Mouse (Mus musculus) frontal cortex, postnatal 14 days (tissue): ENCODE measurements around the gene Olfr944.

Experiments
- DNase-seq, 2 experiments: peaks; one replicate each; pipeline ENCODE4 v3.0.0; 2022; ENCODE audit warnings: low spot score in 2 of 2

The Olfr944 gene

GRCm38 (mm10) chr9:39201620-39202019 lies at the start of gene Olfr944:
Olfr944 (plus strand) TSS chr9:39201920.
- no peak for DNase-seq

GRCm38 (mm10) chr9:39152401-39152800 lies 49.3 kb upstream of the Olfr944 start:
- no peak for DNase-seq

GRCm38 (mm10) chr9:39166004-39166403 lies 35.7 kb upstream of the Olfr944 start, which contains the start of gene Olfr943:
Olfr943 (plus strand) TSS chr9:39166304.
- no peak for DNase-seq

GRCm38 (mm10) chr9:39249894-39250293 lies 48.2 kb downstream of the Olfr944 start, which contains the start of gene Olfr1537:
Olfr1537 (minus strand) TSS chr9:39249994.
- no peak for DNase-seq
